Mouse (Mus musculus) T-helper 2 cell (primary cell): ENCODE measurements around the gene Kansl1l.

Source experiments
- in situ Hi-C: fragments of 300-600 bp; cut with MboI, MseI; formaldehyde crosslinking; loops from one replicate; pipeline ENCODE4 v1.15.1; 2025; ENCODE audit warnings: high pct_unique_total_duplicates

Kansl1l gene

DNA sequence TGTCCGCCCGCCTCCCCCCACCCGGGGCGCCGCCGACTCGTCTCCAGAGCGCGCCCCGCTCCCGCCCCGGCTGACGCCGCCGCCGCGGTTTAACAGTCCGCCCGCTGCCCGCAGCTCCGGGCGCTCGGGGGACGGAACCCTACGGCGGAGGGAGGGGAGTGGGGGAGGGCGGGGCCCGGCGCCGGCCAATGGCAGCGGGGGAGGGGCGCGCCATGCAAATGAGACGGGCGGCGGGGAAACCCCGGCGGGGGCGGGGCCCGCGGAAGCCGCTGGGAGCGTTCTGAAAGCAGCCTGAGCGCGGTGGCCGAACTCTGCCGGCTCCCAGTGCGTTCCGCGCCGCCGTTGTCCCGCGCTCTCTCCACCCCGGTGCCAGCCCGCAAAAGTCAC is at the start of gene Kansl1l:
Kansl1l (minus strand) TSS at position 110 of the 387 bp plus-strand sequence.
- in situ Hi-C loops = no loop called here

DNA sequence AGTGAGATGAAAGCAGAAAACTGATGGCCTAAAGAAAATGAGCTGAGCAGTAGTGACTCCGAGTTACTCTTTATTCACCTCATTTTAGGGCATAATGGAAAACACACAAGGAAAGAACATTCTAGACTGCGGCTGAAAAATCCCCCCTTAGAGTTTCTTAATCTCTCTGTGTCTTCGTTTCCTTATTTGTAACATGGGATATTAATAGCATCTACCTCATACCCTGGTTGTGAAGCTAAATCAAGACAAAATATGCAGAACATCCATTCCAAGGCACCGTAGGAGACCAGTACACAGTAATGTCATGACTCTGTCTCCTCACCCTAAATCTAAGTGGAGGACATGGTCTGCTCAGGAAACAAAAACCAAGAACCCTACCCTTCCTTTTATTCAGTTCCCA is 48.3 kb upstream of the Kansl1l start:
- in situ Hi-C loops = no loop called here

DNA sequence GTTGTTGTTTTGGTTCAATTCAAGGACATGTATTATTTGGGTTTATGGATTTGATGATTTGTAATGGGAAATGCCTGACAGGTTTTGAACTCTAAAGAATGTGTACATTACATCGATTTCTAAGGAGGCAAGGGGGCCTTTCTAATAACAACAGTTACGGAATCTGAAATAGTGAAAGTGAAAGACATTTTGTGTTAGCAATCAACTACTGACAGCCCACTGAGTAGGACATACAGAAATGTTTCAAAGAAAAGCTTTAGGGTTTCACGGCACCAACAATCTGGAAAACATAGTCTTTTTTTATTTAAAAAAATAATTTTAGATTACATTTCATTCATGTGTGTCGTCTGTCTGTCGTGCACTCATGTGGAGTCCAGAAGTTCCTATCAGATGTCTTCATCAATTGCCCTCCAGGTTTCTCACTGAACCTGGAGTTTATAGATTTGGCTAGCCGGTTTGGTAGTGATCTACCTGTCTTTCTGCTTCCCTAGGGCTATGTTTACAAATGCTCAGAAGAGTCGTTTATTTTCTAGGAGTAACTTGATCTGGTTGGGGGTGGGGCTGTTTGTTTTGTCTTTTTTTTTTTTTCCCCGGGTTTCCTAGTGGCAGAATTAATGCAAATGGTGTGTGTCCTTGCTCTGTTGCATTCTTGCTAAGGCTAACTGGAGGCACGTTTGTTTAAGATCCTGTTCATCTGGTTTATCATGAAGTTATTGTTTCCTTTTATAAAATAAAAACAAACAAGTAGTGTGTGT is 46.6 kb upstream of the Kansl1l start:
- in situ Hi-C loops = no loop called here

DNA sequence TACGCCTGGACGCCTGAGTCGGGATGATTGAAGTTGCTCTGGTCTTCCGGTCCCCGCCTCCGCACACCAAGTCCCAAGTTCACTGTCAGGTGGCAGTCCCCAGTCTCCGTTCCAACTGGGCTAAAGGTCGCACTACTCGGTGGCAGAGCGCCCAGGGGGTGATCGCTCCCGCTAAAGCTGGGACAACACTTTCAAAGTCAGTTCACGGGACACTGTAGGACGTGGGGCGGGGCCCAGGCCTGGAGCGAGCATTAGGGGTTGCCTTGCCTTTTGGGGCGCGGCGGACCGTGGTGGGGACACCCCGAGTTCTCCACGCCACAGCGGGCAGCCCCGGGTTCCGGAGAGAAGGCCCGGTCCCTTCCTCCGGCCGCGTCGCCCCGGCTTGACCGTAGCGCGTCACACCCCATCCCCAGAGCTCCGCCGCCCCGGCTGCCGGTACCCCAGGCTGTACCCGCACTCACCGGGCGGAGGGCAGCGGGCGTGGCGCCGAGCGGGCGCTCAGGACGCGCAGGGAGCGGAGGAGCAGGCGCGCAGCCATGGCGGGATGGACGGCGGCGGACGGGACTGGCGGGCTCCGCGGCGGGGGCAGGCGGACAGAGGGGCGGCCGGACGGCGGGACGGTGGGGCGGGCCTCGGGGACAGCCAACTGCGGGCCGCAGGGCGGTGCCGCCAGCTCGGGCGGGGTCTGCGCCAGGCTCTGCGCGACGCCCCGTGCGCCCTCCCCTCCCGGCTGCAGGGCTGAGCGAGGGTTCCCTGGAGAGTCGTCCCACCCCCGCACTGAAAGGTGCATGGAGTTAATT is 45.5 kb upstream of the Kansl1l start, which contains the start of gene Acadl:
Acadl (minus strand) TSS at position 566 of the 800 bp plus-strand sequence.
- in situ Hi-C loops = no loop called here

DNA sequence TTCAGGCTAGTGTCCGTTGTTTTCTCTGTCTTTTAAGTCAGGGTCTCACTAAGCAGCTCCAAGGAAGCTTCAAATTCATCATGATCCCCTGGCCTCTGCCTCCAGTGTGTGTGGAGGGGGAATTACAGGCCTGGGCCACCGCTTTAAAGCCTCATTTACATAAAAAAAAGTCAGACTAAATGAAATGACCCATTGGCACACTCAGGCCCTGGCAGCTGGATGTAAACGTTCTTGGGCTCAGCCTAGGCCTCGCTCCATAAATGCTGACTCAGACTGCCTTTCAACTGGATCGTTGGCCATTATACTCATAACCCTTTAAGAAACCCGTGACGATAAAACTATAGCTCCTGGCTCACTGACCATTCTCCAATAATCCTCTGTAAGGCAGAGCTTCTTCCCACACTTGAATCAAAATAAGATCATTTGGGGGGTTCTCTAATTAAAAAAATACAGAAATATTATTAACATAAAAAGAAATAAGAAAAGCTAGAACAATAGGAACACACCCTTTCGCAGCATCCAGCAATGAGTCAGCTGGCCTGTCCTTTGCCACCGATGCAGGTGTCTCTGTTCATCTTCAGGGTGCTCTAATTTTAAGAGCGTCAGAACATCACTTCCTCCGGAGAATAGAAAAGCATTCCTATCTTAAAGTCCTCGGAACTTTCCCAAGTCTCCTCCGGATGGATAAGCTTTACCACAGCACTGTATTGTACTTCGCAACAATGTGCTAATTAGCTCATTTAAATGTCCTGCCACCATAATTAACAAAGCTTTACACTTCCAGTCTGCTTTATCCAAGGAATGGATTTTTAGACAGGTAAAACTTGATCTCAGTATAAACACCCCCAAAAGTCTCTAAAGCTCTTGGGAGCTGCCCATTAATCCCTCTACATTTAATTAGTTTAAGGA is 44.7 kb upstream of the Kansl1l start:
- in situ Hi-C loops = no loop called here

DNA sequence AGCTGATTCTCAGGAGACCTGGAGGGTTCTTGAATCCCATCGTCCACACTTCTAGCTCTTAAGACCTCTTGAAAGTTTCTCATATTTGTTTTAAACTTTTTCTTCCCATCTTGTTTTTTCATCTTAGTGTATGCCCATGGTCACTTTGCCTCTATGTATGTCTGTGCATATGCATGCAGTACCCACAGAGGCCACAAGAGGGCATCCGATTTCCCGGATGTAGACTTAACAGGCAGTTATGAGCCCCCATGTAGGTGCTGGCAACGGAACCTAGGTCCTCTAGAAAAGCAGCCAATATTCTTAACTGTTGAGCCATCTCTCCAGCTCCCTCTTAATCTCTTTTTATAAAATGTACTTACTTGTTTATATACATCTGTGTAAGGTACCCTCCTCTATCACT is 30.1 kb upstream of the Kansl1l start:
- in situ Hi-C loops = loop anchor here (10.0 kb wide), 1 partner anchor 373 kb away; no protein-coding TSS in a partner anchor

DNA sequence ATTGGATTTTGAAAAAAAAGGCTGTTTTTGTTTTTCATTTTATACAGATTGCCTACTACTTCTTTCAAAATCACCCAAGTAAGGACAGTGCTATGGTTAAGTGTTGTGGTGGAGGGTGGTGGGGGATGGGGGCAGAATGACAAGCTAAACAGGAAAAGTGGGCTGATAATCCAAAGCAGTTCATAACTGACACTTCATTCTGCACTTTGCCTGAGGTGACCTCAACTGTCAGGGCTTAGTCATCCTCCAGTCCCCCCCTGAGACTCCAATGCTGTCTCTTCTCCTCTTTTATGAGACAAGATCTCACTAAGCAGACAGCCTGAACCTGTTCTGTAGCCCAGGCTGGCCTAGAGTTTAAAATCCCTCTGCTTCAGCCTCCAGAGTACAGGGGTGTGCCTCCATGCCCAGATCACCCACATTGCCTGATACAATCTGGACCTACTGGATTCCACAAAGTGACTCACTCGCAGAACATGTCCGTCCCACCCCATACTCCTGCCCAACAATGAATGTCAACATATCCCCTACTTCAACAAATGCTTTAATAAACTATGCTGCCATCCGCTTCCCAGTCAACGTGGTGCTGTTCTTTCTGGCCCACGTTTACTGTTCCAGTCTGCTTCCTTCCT is 28.4 kb upstream of the Kansl1l start:
- in situ Hi-C loops = loop anchor here (10.0 kb wide), 1 partner anchor 371 kb away; no protein-coding TSS in a partner anchor

DNA sequence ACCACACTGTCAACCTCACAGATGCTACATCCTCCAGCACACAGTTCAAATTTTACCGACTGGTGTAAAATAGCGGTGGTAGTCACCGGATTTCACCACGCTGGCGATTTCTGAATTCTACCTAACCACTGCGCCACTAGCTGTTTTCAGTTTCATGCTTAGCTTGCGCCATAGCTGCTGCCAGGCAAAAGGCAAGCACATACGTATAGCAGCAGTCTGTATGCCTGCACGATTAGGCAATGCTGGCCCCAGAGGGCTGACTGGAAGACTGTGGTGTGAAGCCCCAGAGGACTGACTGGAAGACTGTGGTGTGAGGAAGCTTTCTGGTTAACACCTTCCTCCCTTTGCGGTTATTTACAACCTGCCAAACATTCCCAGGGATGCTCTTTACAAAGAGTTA is 24.6 kb upstream of the Kansl1l start:
- in situ Hi-C loops = loop anchor here (10.0 kb wide), 1 partner anchor 367 kb away; no protein-coding TSS in a partner anchor

DNA sequence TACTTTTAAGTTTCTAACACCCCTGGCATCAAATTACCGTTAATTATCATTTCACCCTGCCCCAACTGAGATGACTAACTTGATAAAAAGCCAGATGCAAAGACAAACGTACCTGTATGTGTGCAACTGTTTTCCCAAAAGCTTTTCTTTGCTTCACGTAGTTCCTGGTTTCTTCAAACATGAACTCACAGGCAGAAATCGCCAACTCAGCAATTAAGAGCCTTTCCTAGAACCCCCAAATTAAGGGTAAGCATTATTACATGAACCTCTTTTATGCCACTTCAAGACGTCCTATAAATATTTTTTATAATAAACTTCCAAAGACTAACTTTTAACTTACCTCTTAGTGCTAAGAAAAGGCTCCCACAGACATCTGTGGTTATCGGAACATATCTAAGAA is 24.1 kb upstream of the Kansl1l start:
- in situ Hi-C loops = loop anchor here (10.0 kb wide), 1 partner anchor 367 kb away; no protein-coding TSS in a partner anchor

DNA sequence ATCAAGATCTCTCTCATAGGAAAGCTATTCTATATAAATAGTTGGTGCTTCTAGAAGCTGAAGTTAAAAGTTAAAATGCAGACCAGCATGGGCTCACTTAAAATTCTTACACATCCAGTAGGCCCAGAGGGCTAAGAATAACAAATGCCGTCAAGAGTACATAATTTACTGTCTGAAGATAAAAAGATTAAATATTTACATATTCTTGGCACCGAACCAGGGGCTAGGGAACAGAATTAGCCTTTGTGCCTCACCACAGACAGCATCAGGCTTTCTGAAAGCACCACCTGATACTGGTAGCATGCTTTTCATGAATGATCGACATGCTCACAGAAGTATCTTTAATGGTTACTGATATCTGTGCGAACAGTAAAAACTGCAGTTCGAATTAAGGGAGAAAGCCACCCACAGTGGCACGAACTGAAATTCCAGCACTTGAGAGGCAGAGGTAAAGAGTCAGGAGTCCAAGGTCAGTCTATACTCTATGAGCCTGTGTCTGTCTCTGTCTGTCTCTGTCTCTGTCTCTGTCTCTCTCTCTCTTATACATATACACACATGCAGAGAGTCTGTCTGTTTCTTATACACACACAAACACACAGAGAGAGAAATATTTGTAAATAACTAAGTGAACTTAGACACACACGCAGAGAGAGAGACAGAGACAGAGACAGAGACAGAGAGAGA is 22.5 kb upstream of the Kansl1l start:
- in situ Hi-C loops = loop anchor here (10.0 kb wide), 2 partner anchors 365 to 725 kb away; no protein-coding TSS in a partner anchor

DNA sequence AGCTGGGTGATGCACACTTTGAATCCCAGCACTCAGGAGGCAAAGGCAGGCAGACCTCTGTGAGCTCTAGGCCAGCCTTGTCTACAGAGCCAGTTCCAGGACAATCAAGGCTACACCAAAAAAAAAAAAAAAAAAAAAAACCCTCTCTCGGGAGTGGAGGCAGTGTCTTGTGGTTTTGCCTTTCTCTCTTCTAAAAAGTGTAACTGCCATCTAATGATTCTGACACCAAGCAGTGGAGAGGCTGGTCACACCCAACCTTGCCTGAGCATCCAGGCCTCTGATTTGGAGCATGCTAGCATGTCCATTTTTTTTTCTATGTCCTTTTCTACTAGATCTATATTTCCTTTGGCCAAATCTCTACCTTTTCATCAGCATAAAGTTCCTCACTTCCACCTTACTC is 21.8 kb upstream of the Kansl1l start:
- in situ Hi-C loops = loop anchor here (10.0 kb wide), 1 partner anchor 724 kb away; no protein-coding TSS in a partner anchor

DNA sequence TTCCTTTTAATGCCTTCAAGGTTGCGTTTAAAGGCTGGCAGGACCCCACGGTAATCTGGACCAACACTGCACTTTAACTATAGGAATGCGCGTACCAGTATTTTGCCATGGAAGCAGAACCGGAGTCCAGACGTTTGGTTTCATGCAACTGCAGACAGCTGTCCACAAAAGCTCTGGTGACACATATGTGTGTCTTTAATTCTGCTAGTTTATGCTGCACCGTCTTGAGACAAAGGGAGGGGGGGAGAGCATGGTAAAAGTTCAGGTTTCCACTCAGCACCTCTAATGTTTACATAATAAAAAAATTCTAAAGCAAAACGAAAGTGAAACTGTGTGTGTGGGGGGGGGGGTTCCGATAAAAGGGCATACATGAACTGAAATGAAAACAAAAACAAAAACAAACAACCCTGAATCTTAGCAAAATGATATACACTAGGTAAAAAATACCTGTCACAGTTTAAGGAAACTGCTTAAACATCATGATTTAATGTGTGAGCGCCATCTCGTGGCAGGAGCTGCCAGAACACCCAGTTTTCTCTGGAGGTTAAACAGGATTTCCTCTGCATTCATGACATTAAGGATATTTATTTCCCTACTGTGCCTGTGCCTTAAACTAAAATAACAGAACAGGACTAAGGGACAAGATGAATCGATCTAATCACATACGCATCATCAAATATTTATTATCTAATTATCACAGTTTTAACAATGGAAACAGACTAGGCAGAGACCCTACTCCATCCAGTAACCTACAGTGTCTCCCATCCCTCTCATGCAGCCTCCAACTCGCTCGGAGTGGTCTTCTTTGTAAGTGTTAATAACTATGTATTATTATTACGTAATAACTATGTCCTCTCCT is 21.1 kb upstream of the Kansl1l start:
- in situ Hi-C loops = loop anchor here (10.0 kb wide), 1 partner anchor 724 kb away; no protein-coding TSS in a partner anchor

DNA sequence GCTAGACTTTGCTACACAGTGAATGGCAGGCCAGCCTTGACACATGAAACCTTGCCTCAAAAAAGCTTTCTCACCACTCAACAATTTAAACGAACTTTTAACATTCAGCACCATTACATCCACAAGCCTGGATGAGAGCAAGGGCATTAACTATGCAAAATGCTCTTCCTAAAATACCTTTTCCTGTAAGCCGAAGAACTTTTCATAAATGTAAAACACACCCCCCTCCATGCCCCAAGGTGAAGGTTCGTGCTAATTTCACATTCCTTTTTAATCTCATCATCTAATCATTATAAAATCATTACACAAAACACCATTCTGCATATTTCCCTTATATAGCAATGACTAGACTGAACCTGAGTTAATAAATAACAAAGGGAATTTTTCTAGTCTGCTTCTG is 19.8 kb upstream of the Kansl1l start:
- in situ Hi-C loops = loop anchor here (10.0 kb wide), 1 partner anchor 722 kb away; no protein-coding TSS in a partner anchor

DNA sequence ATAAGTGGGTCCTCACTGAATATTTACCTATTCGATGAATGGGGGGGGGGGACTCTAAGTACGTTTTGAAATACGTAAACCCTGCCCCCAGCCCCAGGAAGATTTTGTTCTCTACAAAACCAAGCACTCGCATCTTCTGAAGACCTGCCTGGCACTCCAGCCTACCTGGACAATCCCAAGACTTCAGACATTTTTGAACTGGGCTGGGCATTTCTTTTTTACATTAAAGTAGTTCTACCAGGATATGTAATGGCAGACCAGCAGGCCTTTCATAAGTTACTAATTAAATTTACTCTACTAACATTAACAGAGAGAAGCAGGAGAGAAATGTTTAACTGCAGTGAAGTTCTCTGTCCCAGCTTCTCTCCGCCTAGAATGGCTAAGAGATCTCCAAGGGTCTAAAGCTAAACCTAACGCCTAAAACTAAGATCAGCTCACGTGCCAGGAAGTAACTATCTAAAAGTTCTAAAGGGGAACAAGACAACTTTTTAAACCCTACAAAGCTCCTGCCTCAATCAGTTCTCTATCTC is 15.3 kb upstream of the Kansl1l start:
- in situ Hi-C loops = loop anchor here (10.0 kb wide), 1 partner anchor 718 kb away; no protein-coding TSS in a partner anchor

DNA sequence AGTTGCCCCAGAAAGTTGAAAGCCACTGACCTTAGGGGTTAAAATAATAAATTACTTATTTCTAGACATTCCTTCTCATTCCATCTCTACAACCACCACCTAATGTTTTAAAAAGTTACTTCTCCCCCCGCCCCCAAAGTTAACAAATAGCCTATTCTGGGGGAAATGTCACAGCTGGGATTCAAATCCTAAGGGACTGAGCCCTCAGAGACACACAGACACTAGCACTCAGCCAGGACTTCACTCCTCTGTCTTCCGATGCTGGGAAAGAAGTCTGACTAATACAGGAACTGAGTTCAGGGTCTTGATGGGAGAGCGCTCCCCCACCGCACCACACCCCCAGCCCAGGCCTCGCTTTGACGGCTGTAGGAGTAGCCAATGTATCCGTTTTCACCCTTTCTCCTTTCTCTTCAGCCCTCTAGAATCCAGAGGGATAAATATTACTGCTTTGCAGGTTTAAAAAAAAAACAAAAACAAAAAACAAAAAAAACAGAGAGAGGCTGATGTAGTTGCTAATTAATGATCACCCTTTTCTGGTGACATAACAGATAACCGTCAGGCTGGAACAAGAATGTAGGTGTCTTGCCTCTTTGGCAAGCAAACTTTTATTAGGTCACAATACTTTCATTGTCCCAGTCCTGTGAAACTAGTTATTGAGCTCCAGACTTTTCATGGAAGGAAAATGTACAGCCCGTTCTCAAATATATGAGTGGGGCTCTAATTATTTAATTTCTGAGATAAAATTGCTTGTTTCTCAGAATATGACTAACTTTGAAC is 14.7 kb upstream of the Kansl1l start:
- in situ Hi-C loops = loop anchor here (10.0 kb wide), 1 partner anchor 717 kb away; no protein-coding TSS in a partner anchor

DNA sequence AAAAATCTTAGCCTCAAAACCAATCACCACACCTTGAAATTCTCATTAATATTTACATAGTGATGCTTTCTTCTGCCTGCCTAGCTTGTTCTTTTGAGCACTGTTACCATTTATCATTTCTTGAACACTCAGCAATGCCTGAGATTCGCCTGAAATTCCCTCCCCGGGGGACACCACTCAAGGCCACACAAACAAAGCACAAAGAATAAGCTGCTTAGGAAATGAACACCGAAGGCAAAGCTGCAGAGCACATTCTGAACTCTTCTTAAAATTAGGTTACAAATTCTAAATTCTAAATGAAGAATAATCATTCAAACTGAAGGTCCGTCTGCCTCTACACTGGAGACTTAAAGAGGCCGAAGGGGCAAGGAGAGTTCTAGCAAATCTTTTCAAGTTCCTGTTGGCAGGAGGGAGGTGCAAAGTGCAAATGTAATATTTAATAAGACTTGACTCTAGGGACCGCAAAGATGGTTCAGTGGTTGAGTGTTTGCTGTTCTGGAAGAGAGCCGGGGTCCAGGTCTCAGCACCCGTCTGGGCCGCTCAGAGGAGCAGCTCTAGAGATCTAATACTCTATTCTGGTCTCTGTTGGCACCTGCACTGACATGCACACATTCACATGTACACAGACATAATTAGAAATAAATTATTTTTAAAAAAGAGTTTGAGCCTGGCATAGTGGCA is 12.2 kb upstream of the Kansl1l start:
- in situ Hi-C loops = loop anchor here (10.0 kb wide), 1 partner anchor 715 kb away; no protein-coding TSS in a partner anchor

DNA sequence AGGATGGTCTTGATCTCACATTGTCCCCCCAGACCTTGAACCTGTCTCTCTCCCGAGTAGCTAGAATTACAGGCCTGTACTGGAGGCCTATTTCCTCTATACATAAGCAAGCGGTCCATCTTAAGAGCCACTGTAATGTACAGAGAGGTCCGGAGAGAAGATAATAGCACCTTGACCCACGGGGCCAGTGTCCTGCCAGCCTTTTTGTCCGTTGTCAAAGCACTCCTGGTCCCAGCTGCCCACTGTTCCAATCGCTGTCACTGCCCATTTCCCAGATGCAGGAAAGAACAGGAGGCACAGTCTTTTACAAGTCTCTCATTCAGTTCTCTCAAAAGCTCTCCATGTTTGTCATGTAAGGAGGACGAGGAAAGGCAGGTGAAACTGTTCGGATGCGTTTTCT is 4.6 kb upstream of the Kansl1l start:
- in situ Hi-C loops = no loop called here
